Mouse (Mus musculus) heart, adult 2 months (tissue): ENCODE results near the gene Lingo2.

Experiments
- CTCF ChIP-seq: fragments of 200-600 bp; IDR thresholded peaks from 2 replicates; pipeline ENCODE4 v1.8.1; 2022; ENCODE audit warnings: antibody characterized with exemption, mild to moderate bottlenecking, moderate library complexity
- EP300 ChIP-seq: fragments of 200-500 bp; IDR thresholded peaks from 2 replicates; pipeline ENCODE4 v1.6.1; 2011; ENCODE audit warnings: low read depth, low read length, control low read depth; ENCODE audit not compliant: insufficient read depth
- POLR2A ChIP-seq: fragments of 200-500 bp; IDR thresholded peaks from 2 replicates; pipeline ENCODE4 v1.6.1; 2011; ENCODE audit warnings: mild to moderate bottlenecking, low read depth, low read length, control low read depth; ENCODE audit not compliant: insufficient read depth

- TF ChIP-seq CTCF = no peak
- TF ChIP-seq POLR2A = no peak
- TF ChIP-seq EP300 = no peak
These were observed 999.7 kb downstream of the Lingo2 start for GRCm38 (mm10) chr4:35951894-35952293.
